Mouse (Mus musculus) ZHBTc4 (cell line): ENCODE data around the gene Ep400.
A peak's percentile ranks its signal among the peaks of the same experiment; 100 is the strongest.
"Not testable (repeated sequence)": the region's sequence is repeated elsewhere in the genome, so short reads cannot be mapped to it uniquely, and the experiment has no call there.

ENCODE experiments used
- DNase-seq: peaks from one replicate; pipeline ENCODE4 v3.0.0-alpha.2; 2011; ENCODE audit warnings: low read depth, low spot score

Ep400 gene

DNA sequence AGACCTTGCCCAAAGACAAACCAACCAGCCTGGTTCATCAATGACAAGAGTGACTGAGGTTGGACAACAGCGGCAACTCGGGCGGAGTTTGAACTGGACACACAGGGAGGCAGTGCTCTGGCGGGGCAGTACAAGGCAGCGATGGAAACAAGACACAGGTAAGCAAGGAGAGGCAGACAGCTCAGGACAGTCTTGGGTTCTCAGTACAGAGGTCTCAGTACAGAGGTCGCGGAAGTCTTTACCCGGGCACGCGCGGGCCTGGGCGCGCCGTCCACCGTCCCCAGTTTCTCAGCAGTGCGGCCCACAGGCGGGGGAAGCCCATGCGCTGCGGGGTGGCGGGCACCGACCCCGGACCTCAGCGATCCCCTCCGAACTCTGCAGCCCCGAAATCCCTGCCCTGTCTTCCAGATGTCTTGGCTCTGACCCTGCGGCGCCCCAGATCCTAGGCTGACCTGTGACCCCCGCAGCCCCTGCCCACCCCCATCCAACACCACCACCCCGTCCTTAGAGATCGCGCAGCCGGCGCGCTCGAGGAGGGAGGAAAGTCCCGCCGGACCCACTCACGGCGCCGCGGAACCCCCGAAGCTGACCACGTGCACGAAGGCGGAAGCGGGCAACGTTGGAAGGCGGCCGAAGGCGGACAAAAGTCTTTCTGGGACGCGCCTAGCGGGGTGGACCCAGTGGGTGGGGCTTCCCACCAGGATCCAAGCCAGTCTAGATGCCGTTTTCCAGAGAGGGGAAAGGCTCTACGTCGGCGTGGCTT lies 9.7 kb upstream of the Ep400 start, which contains the start of gene Pus1:
Gene Pus1 (minus strand): TSS at position 662 of the 763 bp plus-strand sequence.
- peak; percentile 94 for DNase-seq

DNA sequence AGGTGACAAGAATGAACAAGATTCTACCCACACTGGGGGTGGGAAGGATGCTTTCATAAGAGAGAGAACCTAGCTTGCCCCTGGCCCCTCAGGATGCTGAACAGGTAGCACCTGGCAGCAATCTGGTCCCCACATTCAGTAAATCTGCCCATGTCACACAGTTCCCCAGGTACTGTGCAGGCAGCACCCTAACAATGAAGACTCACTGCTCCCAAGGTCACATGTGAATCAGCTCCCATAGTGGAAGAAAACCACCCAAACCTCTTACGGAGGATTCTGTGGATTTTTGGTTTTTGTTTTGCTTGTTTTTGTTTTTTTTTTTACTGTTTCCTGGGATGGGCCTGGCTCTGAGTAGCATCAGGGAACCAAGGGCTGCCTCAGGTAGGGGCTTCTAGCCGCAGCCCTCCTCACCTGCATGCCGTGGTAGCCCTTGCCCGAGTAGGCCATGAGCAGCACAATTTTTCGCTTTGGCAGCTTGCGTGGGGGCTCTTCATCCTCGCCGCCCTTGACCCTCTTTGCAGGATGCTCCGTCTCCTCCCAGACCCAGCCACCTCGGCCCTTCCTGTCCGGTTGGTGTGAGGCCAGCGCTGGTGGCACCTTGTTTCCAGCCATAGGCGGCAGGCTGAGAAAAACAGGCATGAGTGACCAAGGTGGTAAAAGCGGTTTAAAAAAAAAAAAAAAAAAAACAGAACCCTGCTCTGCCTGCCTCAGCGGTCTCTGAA lies 8.9 kb upstream of the Ep400 start:
- no peak for DNase-seq

- DNase-seq, result no peak
Observed at GRCm38 (mm10) chr5:110778263-110778662, 7.7 kb upstream of the Ep400 start.

DNA sequence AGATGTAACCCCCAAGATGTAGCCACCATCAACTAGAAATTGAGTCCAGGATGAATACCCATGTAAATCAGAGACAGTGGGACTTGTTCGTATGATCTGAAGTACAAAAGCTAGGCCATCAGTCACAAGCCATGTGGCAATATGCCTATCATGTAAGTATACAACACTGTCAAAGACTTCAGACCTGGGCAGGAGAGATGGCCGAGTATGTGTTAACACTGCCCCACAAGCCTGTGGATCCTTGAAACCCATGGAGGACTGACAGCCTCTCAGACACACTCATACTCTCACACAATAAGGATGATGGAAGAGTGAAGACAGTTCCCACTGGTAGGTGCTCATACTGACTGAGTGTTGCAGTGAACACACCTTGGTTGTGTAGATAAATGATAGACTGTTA lies 5.6 kb upstream of the Ep400 start:
- DNase-seq, result no peak

GRCm38 (mm10) chr5:110774511-110774910 lies 4.0 kb upstream of the Ep400 start:
- no peak for DNase-seq

GRCm38 (mm10) chr5:110772945-110773344 lies 2.4 kb upstream of the Ep400 start:
- not testable (repeated sequence) for DNase-seq

DNA sequence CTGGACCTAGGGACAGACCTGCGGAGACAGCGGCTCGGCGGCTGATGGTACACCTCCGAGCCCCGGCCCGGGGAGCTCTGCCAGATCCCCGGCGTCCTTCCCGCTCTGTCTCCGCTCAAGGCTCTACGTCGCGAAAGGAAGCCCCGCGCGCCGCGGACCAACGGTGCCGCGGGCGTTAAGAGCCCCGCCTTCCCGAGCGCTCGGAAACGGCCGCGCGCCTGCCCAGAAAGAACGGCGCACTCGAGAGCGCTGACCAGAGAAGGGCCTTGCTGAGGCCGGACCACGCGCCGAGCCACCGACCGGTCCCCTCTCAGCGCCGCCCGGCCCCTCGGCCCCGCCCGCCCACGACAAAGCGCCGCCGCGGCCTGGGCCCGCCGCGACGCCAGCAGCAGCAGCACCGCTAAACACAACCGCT lies 479 bp downstream of the Ep400 start:
- DNase-seq, result no peak

GRCm38 (mm10) chr5:110769272-110769671 lies 1.2 kb downstream of the Ep400 start:
- DNase-seq, result no peak

DNA sequence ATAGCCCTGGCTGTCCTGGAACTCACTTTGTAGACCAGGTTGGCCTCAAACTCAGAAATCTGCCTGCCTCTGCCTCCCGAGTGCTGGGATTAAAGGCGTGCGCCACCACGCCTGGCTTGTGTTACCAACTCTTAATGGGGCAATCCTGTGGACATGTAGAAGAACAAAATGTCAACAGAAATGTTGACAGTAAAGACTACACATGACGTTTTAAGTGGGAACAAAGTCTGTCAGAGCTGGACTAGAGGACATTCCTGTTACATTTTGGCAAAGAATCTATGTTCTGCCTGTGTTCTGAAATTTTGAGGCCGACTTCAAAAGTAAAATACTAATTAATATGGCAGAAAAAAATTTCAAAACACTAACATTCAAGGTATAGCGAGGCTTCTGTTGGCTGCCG lies 6.6 kb downstream of the Ep400 start:
- no peak for DNase-seq

- no peak for DNase-seq
Observed at GRCm38 (mm10) chr5:110745021-110745420, 25.5 kb downstream of the Ep400 start.

GRCm38 (mm10) chr5:110739496-110740275 lies 30.8 kb downstream of the Ep400 start:
- DNase-seq, result no peak

DNA sequence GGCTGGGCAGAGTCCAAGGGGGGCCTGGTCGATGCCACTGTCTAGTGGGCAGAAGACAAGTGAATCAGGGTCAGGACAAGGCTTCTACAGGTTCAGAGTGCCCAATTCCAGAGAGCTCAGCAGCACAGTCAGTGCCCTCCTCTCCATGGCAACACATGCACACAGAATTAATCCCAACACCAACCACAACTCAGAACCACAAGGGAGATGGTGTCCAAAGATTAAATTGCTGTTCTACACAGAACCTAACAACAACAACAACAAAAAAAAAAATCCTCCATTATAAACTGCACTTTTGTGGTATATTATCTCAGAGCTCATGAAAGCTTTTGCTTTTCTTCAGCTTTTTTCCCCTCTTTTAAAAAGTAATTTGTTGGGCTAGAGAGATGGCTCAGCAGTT lies 34.9 kb downstream of the Ep400 start:
- no peak for DNase-seq

- no peak for DNase-seq
Observed at GRCm38 (mm10) chr5:110733231-110733823, 37.2 kb downstream of the Ep400 start.

GRCm38 (mm10) chr5:110731227-110731626 lies 39.3 kb downstream of the Ep400 start:
- DNase-seq, result no peak

- DNase-seq, result no peak
Observed at GRCm38 (mm10) chr5:110727850-110728249, 42.7 kb downstream of the Ep400 start.

DNA sequence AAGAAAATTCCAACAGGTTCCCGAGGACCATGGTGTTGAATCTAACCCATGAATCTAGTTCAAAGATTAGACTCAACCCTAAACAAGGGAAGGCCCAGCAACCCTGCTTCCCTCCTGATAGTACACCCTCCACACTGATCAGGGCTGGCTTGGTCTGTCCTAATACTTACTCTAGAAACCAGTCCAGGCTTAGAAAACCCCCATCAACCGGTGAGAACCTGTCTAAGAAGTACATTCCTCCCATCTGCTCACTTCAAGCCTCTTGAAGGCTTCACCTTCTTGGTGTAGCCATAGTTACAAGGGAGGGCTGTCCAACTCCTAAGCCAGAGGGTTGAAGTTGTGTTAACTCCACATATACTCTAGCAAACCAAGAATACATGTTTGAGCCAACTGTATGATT lies 47.0 kb downstream of the Ep400 start:
- DNase-seq, result no peak

DNA sequence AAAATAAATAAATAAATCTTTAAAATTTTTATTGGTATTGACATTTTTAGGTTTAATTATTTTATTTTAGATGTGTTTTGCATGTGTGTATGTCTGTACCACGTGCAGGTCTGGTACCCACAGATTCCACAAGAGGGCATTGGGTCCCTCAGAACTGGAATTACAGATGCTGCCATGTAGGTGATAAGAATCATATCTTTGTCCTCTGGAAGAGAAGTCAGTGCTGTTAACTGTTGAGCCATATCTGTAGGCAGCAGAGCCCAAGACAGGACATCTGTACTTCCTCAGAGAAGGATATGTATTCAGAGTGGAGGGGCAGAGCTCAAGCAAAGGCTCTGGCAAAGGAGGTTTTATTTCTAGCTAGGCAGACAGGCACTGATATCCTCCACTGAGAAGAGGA lies 49.1 kb downstream of the Ep400 start:
- not testable (repeated sequence) for DNase-seq

GRCm38 (mm10) chr5:110711455-110711854 lies 59.1 kb downstream of the Ep400 start:
- DNase-seq, result no peak

DNA sequence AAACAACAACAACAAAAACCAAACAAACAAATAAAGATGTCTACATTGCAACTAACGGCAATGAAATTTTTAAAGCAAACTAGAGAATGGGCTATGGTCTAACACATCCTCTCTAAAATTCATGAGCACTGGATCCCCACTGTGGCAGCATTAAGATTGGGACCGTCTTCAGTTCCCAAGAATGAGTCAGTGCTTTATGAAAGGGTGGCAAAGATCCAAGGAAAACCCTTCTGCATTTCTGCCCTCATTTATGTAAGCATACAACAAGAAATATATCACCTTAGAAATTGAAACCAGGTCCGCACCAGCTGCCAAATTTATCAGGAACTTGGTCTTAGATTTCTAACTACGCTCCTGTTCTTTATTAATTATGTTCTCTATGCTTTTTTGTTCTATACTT lies 61.3 kb downstream of the Ep400 start:
- no peak for DNase-seq

DNA sequence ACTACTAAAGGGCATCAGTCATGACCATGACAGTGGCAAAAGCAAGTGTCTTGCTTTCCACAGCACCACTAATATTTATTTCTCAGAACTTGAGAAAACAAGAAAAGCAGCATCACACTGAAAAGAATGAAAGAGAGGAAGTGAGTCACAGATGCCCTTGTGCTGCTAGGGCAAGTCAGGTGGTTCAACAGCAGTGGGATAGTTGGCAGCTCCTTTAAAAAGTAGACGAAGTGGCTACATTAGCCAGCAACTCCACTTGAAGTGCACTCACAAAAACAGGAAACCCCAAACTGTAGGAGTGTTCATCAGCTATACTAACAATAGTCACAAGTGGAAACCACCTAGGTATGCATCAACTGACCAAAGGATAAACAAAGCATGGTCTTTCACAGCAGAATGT lies 66.5 kb downstream of the Ep400 start:
- no peak for DNase-seq

DNA sequence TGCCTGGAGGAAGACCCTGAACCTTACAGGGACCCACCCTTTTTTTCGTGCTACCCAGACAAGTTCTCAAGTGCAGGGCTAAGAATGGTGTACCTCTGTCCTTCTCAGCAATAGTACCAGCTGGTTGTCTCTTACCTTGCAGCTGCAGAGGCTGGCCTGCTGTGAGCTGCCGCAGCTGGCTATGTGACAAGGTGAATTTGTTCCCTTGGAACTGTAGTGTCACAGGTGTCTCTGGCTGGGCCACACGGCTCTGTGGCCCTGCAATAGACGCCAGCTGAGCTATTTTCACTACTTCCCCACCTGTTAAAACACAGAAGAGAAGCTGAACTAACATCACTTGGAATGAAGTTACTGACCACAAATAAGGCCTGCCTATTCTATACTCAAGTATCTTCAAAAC lies 71.9 kb downstream of the Ep400 start:
- no peak for DNase-seq

DNA sequence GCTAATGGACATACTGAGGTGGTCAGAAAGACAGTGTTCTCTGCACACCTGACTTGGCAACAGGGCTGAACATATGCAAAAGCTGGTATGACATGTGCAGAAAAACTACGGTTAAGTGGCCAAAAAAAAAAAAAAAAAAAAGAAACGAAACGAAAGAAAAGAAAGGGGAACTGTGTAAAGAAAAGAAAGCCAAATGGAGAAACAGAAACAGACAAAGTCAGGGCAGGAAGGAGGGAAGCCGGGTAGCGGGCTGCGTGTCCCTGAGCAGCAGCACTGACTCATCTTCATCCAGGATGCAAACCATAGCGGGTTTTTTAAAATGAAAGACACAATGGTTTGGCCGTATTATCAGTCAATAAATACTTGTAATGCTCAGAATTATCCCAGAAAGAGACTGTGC lies 88.5 kb downstream of the Ep400 start:
- no peak for DNase-seq
